Mouse (Mus musculus): ENCODE data around the gene Rnf111.

The Rnf111 gene

GRCm38 (mm10) chr9:70391660-70392562 is 111.6 kb downstream of the Rnf111 start:
- DNase-seq = no peak

DNA sequence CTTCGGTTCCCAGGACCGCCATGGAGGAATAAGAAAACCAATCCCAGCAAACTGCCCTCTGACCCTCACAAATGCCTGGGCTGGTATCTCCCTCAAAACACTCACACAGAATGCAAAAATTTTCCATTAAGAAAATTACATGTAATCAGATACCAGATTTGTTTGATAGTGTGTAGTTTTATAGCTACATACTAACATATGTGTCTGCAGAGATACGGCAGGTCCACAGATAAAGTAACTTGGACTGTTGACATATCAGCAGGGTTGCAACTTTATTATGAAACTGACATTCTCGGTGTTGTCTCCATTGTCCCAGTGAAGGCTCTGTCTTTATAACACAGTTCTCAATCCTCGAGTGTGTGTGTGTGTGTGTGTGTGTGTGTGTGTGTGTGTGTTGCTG is 112.5 kb downstream of the Rnf111 start:
- DNase-seq = no peak

DNA sequence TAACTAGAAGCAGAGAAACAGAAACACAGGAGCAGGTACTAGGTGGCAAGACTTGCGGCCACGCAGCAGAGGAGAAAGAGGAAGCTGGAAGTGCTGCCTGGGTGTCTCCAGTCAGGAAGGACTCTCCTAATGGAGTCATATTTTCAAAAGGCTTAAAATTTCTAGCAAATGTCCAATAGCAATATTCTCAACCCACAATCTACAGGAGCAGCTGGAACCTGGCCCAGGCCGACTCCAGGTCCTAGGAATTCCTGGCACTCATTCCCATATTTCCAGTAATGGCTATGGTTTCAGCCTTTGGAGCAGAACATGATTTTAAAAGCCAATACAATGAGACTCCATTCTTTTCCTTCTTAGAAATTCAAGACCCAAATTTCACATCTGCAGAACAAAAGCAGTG is 114.0 kb downstream of the Rnf111 start:
- no peak for DNase-seq

GRCm38 (mm10) chr9:70387410-70388119 is 116.0 kb downstream of the Rnf111 start:
- DNase-seq = no peak

GRCm38 (mm10) chr9:70384958-70385728 is 118.4 kb downstream of the Rnf111 start:
- no peak for DNase-seq

GRCm38 (mm10) chr9:70384494-70384893 is 119.0 kb downstream of the Rnf111 start:
- no peak for DNase-seq

DNA sequence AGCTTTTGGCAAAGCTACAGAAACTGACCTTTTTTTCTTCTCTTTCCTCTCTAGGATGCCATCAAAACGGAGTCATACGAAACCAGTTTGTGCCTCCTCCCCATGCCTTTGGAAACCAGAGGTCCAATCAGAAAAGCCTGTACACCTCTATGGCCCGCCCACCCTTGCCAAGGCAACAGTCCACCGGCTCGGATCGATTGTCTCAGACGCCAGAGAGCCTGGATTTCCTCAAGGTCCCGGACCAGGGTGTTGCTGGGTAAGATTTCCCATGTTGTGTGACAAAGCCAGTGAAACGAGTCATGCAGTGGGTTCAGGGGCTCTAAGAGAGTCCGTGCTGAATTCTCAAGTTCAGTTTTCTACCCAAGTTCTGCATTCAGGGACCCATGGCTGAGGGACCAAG is 119.8 kb downstream of the Rnf111 start:
- no peak for DNase-seq

- no peak for DNase-seq
These were observed 121.4 kb downstream of the Rnf111 start for GRCm38 (mm10) chr9:70382091-70382490.

DNA sequence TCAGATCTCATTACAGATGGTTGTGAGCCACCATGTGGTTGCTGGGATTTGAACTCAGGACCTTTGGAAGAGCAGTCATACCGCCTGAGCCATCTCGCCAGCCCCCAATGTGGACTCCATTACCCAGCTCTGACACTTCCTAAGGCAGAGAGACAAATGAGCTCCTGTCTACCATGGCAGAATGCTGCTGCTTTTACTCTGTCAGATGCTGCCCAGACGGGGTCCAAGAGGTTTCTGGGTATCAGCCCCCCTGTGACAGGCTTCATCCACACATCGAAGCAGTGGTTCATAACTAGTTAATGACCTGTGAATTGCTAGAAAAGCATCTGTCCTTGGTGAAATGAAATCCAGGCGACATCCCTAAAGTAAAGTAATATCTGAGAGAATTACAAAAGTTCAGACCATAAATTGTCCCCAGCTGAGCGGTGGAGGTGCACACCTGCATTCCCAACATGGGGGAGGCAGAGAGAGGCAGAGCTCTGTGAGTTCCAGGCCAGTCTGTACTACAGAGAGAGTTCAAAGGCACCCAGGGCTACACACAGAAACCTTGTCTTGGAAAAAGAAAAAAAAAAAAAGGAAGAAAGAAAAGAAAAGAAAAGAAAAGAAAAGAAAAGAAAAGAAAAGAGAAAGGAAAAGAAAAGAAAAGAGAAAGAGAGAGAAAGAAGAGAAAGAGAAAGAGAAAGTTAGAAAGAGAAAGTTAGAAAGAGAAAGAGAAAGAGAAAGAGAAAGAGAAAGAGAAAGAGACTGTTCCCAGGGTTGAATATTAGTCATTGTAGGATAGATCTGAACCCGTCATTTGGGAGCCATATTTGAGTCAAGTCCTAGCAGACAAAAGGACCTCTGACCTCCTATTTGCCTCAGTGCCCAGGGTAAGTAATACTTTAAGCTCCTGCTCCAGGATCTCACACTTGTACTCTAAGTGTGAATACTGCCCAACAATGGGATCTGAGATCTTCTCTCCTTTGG is 123.7 kb downstream of the Rnf111 start:
- DNase-seq = no peak

Measured in cerebellum, adult 8-10 months (tissue).